Mouse (Mus musculus): ENCODE measurements around the gene Hmbs. TPM values are rescaled to one million over a fixed set of nuclear protein-coding genes. Genes with fewer than 3 reads are reported as not detected.
"Not testable (repeated sequence)": the region's sequence is repeated elsewhere in the genome, so short reads cannot be mapped to it uniquely, and the experiment has no call there.

Hmbs gene
- total RNA-seq (2021), result 10 to 100 TPM; 20.8 to 24.7 TPM
- long read RNA-seq, experiment 1, transcript Hmbs-201 (14 exons, 1,605 nt), result major isoform, 38 of 40 reads
- long read RNA-seq, experiment 1, partial matches to known transcripts, result 0 of 40 reads
- long read RNA-seq, experiment 1, other reads (novel, unspliced or antisense), result 2 of 40 reads
- long read RNA-seq, experiment 2, transcript Hmbs-201 (14 exons, 1,605 nt), result major isoform, 33 of 35 reads
- long read RNA-seq, experiment 2, partial matches to known transcripts, result 0 of 35 reads
- long read RNA-seq, experiment 2, other reads (novel, unspliced or antisense), result 2 of 35 reads

DNA sequence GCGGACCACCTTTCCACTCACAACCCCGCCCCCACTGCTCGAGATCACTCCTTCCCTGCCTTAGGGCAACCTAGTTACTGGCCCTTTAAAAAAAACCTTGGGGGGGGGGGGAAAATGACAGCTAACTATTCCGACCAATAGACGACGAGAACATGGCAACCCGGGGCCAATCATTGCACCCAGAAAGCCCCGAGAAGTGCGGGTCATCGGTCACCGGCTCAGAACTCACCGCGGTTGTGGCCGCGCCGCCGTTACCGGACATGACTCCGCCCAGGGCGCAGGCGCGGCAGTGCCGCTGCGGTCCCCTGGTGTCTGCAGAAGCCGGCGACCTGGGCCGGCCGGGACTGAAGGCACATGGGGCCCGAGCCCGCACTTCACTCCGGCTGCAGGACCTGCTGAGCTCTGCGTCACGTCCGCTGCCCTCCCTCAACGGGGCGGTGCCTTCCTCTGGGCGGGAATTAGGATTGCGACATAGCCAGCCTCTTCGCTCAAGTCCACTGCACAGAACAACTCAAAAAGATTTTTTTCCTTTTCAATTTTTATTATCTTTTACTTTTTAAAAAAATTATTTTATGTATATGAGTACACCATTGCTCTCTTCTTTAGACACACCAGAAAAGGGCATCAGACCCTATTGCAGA is at the start of gene Hmbs:
Gene Hmbs (minus strand): TSS at position 448 of the 641 bp plus-strand sequence.
- peak; percentile 94 for DNase-seq (ENCODE audit: low spot score)

DNA sequence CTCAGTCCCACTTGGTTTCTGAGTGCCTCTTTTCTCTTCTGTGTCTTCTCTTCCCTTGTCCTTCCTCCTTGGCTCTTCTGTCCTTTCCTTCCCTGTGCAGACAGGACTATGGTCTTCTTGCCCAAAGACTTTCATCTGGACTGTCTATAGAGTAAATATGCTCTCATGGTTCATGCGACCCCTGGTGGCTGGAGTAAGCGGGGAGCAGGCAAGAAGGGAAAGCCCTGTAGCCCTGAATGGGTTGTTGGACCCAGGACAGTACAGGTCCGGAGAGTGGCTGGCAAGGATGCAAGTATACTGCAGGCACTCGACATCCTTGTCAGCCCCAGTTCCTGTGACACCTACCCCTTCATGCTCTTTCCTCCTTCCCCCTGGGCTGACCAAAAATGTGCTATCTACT is 47.4 kb upstream of the Hmbs start:
- DNase-seq (ENCODE audit: low spot score), result peak; percentile 79

DNA sequence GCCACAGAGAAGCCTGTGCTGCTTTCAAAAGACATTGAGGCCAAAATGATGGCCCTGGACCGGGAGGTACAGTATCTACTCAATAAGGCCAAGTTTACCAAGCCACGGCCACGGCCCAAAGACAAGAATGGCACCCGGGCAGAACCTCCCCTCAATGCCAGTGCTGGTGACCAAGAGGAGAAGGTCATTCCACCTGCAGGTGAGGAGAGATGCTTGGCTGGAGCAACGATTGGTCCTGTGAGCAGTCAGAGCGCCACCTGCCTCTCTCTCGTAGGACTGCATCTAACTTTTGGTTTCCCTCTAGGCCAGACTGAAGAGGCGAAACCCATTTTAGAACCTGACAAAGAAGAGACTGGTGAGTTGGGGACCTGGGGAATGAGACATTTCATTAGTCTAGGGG is 45.2 kb upstream of the Hmbs start:
- peak; percentile 38 for DNase-seq (ENCODE audit: low spot score)

- DNase-seq (ENCODE audit: low spot score), result no peak
Observed at GRCm38 (mm10) chr9:44387221-44387620, 43.2 kb upstream of the Hmbs start.

DNA sequence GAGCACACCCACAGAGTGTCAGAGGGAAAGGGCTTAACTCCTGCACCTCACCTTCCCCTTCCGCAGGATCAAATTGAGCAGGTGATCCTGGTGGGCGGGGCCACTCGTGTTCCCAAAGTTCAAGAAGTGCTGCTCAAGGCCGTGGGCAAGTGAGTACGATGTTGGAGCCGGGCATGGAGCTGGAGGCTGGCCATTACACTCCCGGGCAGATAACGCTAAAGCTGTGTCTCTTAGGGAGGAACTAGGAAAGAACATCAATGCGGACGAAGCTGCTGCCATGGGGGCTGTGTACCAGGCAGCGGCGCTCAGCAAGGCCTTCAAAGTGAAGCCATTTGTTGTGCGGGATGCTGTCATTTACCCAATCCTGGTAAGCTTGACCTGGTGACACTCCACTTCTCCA is 40.6 kb upstream of the Hmbs start:
- no peak for DNase-seq (ENCODE audit: low spot score)

DNA sequence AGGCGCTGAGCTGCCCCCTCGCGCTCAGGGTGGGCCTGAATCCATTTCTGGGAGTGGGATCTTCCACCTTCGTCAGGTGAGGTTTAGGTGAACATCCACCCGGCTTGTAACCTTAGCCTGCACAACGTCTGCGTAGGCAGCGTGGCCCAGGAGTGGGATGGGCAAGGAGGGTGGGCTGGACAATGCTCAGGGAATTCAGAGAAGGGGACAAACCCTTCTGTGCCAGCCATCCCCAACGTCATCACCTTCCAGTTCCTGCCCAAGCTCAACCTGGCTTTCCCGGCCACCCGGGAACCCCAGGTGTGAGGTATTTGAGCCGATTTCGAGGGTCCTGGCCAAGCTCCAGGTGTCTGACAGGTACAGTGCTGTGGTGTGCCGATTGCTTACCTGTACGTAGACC is 35.8 kb upstream of the Hmbs start:
- DNase-seq (ENCODE audit: low spot score), result no peak

GRCm38 (mm10) chr9:44379054-44379834 is 35.2 kb upstream of the Hmbs start, which contains the start of gene Hyou1:
TSS of gene Hyou1 (plus strand) at chr9:44379490.
- peak; percentile 99 for DNase-seq (ENCODE audit: low spot score)

- DNase-seq (ENCODE audit: low spot score), result no peak
Observed at GRCm38 (mm10) chr9:44378153-44378730, 34.2 kb upstream of the Hmbs start.

GRCm38 (mm10) chr9:44377335-44377734 is 33.3 kb upstream of the Hmbs start:
- not testable (repeated sequence) for DNase-seq (ENCODE audit: low spot score)

DNA sequence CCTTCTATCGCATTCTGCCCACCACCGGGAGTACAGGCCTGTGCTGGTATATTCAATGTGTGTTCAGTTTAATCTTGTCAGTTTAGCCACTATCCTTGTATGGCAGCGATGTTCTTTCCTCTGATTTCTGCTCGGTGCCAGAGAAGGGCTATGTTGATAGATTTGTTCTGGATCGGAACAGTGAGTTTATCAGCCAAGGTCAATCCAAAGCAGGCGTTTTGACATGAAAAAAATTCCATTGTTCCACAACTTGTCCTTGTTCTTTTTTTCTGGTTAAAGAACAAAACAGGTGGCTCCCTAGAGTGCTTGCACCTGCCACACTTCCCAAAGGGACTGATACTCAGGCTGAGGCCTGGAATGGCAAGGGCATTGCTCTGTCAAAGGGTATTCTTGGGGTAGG is 32.1 kb upstream of the Hmbs start:
- no peak for DNase-seq (ENCODE audit: low spot score)

- no peak for DNase-seq (ENCODE audit: low spot score)
Observed at GRCm38 (mm10) chr9:44373386-44373785, 29.4 kb upstream of the Hmbs start.

DNA sequence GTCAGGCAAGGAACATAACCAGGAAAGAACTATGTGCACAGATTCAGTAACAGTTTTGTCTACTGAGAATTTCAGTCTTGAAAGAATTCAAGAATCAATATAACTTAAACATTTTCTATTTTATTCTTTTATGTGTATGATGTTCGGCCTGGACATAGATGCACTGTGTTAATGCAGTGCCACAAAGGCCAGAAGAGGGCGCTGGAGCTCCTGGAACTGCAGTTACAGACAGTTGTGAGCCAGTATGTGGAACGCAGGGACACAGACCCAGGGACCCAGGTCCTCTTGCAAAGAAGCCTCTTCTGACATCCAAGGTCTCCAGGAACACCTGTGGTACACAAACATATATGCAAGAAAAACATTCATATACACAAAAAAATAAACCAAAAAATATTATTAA is 20.5 kb upstream of the Hmbs start:
- DNase-seq (ENCODE audit: low spot score), result no peak

DNA sequence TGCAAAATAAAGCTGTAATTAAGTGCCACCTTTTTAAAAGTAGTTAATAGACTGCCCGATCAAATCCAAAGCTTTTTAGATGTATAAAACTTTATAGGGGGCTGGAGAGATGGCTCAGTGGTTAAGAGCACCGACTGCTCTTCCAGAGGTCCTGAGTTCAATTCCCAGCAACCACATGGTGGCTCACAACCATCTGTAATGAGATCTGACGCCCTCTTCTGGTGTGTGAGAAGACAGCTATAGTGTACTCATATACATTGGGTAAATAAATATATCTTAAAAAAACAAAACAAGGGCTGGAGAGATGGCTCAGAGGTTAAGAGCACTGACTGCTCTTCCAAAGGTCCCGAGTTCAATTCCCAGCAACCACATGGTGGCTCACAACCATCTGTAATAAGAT is 17.9 kb upstream of the Hmbs start:
- not testable (repeated sequence) for DNase-seq (ENCODE audit: low spot score)

DNA sequence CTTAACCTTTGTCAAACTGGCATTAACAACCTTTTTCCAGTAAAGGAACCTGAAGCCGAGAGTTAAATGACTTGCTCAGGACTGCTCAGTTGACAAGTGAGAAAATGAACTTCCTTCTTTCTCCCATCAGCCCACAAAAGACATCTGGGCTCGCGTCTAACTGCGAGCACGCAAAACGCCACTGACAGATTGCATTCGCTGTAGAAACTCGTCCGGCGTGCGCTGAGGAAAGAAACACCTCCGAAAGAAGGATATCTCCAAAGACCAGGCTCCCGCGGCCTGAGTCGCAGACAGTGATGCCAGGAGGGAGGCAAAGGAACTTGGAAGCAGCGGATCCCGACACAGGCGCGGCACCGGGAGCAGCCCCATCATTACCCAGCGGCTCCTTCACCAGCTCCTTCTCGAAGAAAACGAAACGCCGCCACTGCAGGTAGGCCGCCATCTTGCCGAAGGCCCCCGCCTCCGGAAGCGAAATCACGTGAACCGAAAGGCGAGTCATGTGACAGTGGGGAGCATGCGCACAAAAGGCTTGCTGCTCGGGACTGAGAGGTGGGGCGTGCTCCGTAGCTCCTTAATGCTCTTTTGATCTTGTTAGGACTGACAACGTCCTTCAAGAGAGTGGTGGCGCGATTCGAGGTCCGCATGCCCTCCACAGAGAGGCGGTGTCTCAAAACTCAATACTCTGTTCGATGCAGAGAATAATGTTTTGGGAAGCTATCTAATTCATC is 17.3 kb upstream of the Hmbs start, which contains the start of gene Vps11:
Gene Vps11 (minus strand): TSS at position 481 of the 728 bp plus-strand sequence.
- DNase-seq (ENCODE audit: low spot score), result peak; percentile 96

DNA sequence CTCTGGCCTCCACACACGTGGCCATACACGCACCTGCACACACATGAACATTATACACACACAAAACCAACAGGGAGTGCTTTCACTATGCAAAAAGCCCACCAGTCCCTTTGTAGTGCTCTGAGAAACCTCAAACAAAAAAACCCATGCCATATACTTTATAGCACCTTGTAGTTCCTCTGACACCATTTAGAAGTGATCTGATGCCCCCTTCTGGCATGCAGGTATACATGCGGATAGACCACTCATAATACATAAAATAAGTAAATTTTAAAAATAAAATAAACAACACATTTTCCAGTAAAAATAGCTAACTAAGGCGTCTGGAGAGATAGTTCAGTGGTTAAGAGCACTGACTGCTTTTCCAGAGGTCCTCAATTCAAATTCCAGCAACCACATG is 13.2 kb upstream of the Hmbs start:
- no peak for DNase-seq (ENCODE audit: low spot score)

DNA sequence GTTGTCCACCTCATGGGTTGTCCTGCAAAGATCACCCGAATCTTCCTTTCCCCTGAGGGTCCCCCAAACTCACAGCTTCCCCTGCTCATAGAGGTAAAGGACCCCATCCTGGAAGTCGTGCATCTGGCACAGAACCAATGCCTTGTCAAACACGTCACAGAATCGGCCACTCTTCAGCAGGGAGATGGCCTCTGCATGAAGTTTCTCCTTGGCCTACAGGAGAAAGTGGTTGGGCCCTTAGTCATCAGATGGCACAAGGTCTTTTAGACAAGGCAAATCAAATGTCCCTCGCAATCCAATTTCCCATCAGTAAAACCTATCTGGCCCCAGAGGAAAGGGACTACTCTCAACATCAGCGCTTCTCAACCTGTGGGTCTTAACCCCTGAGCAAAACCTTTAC is 9.1 kb upstream of the Hmbs start:
- DNase-seq (ENCODE audit: low spot score), result no peak

GRCm38 (mm10) chr9:44352337-44352736 is 8.3 kb upstream of the Hmbs start:
- DNase-seq (ENCODE audit: low spot score), result no peak

DNA sequence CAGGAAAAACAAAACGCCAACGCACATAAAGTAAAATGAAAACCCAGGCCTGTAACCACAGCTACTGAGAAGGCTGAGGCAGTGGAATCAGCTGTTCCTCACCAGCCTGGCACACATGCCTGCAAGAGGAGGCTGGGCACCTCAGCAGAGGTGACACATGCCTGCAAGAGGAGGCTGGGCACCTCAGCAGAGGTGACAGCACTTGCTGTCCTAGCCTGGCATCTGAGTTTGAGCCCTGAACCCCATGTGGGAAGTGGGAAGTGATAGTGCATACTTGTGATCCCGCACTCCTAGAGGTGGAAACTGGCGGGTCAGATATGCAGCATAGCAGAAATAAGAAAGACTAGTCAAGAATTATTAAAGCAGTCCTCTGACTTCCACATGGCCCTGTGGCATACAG is 7.4 kb upstream of the Hmbs start:
- no peak for DNase-seq (ENCODE audit: low spot score)

GRCm38 (mm10) chr9:44348546-44348945 is 4.5 kb upstream of the Hmbs start:
- DNase-seq (ENCODE audit: low spot score), result no peak

GRCm38 (mm10) chr9:44347621-44348020 is 3.6 kb upstream of the Hmbs start:
- DNase-seq (ENCODE audit: low spot score), result no peak

- no peak for DNase-seq (ENCODE audit: low spot score)
Observed at GRCm38 (mm10) chr9:44347166-44347565, 3.1 kb upstream of the Hmbs start.

Measured in gastrocnemius, adult 18-20 months (tissue).